Mouse (Mus musculus) hindbrain, embryonic 14.5 days (tissue): ENCODE data around the gene Spag7. TPM values are rescaled to one million over a fixed set of nuclear protein-coding genes. Genes with fewer than 3 reads are reported as not detected.

ENCODE experiments used
- ATAC-seq: fragments of 200-750 bp; cut with Nextera tagmentation; 2 replicates; pipeline ENCODE4 v1.8.0; 2017; ENCODE audit warnings: moderate number of reproducible peaks, mild to moderate bottlenecking, moderate TSS enrichment, moderate library complexity; ENCODE audit not compliant: low FRiP score
- DNase-seq: peaks from one replicate; pipeline ENCODE4 v3.0.0-alpha.2; 2015; ENCODE audit warnings: low spot score
- H3K27ac ChIP-seq: fragments of 300-500 bp; sonication (generic); 2 replicates; pipeline ENCODE4 v1.5.1; 2014; ENCODE audit warnings: mild to moderate bottlenecking, moderate library complexity
- H3K27me3 ChIP-seq: fragments of 300-500 bp; sonication (generic); 2 replicates; pipeline ENCODE4 v1.6.1; 2014; ENCODE audit warnings: mild to moderate bottlenecking, low read length, mixed read lengths; ENCODE audit not compliant: control insufficient read depth, insufficient read depth
- H3K36me3 ChIP-seq: fragments of 300-500 bp; sonication (generic); replicated peaks from 2 replicates; pipeline ENCODE4 v1.6.1; 2014; ENCODE audit not compliant: control insufficient read depth, insufficient read depth
- H3K4me1 ChIP-seq: fragments of 300-500 bp; sonication (generic); replicated peaks from 2 replicates; pipeline ENCODE4 v1.6.1; 2014; ENCODE audit warnings: antibody characterized with exemption, low read length, mixed read lengths; ENCODE audit not compliant: control insufficient read depth, insufficient read depth
- H3K4me2 ChIP-seq: fragments of 300-500 bp; sonication (generic); replicated peaks from 2 replicates; pipeline ENCODE4 v1.6.1; 2014; ENCODE audit warnings: mild to moderate bottlenecking, moderate library complexity
- H3K4me3 ChIP-seq: fragments of 300-500 bp; sonication (generic); replicated peaks from 2 replicates; pipeline ENCODE4 v1.5.1; 2014; ENCODE audit warnings: mild to moderate bottlenecking, low read length
- H3K9ac ChIP-seq: fragments of 300-500 bp; sonication (generic); 2 replicates; pipeline ENCODE4 v1.6.1; 2014
- H3K9me3 ChIP-seq: fragments of 300-500 bp; sonication (generic); 2 replicates; pipeline ENCODE4 v1.6.1; 2016; ENCODE audit warnings: low read length; ENCODE audit not compliant: control insufficient read depth
- WGBS: fragments of 180-500 bp; shearing (Covaris S2); extraction: QIAGEN DNeasy Blood & Tissue Kit; methylation state at CpG from one replicate; pipeline ENCODE4 v1.1.7; 2014; 5-methylcytosine and 5-hydroxymethylcytosine counted together
- polyA plus RNA-seq: library from polyadenylated mRNA; unstranded; fragments of >200 nt; fragmentation: Nextera tagmentation; extraction: Ambion mirVana; gene quantifications from 2 replicates; pipeline ENCODE4 v1.2.1, GENCODE M21; 2014

The Spag7 gene
- polyA plus RNA-seq, 1 experiment from 2014 or later, result 115 TPM

- peak; percentile 58 for ATAC-seq
- Histone ChIP-seq H3K4me1 (peaks cover 29% of the 10 kb centered on the region), H3K9ac (peak overlapping the region; percentile 100), H3K27ac (peak overlapping the region; percentile 96), H3K36me3 (peaks cover 37% of the 10 kb centered on the region), H3K9me3 (no peaks in the 10 kb centered on the region), H3K4me2 (peak overlapping the region; percentile 92), H3K27me3 (no peaks in the 10 kb centered on the region), H3K4me3 (peak overlapping the region; percentile 100)
- 0% methylated on average over 48 of the region's 48 CpGs for WGBS
- DNase-seq, result peak; percentile 82
Measured at GRCm38 (mm10) chr11:70654923-70655570, 14.2 kb downstream of the Spag7 start.

- peak within 1 kb of the TSS; percentile 100 for H3K9ac ChIP-seq
- H3K36me3 ChIP-seq, result peaks cover 38% of the 10 kb centered on the region
- no peaks in the 10 kb centered on the region for H3K27me3 ChIP-seq
- peak within 1 kb of the TSS; percentile 92 for H3K4me2 ChIP-seq
- WGBS, result under 1% methylated on average over 60 of the region's 61 CpGs
- ATAC-seq (peak; percentile 61; the same call in 1 of the 2 replicates), DNase-seq (peak; percentile 73)
- H3K27ac ChIP-seq, result peak within 1 kb of the TSS; percentile 96
- H3K9me3 ChIP-seq, result no peaks in the 10 kb centered on the region
- H3K4me3 ChIP-seq, result peak within 1 kb of the TSS; percentile 100
- H3K4me1 ChIP-seq, result peaks cover 29% of the 10 kb centered on the region
Measured at GRCm38 (mm10) chr11:70654198-70654922, 14.9 kb downstream of the Spag7 start, which contains the start of gene Pfn1. Gene Pfn1, minus strand, starts transcription at chr11:70654644.

- peak overlapping the region; percentile 96 for H3K27ac ChIP-seq
- H3K36me3 ChIP-seq, result peaks cover 44% of the 10 kb centered on the region
- ATAC-seq, result peak; percentile 60
- peak overlapping the region; percentile 92 for H3K4me2 ChIP-seq
- H3K4me3 ChIP-seq, result peak overlapping the region; percentile 100
- DNase-seq, result peak; percentile 63
- no peaks in the 10 kb centered on the region for H3K27me3 ChIP-seq
- no peaks in the 10 kb centered on the region for H3K9me3 ChIP-seq
- peaks cover 31% of the 10 kb centered on the region for H3K4me1 ChIP-seq
- WGBS, result under 1% methylated on average over 59 of the region's 63 CpGs
- peak overlapping the region; percentile 100 for H3K9ac ChIP-seq
Measured at GRCm38 (mm10) chr11:70653345-70654197, 15.6 kb downstream of the Spag7 start.

DNA sequence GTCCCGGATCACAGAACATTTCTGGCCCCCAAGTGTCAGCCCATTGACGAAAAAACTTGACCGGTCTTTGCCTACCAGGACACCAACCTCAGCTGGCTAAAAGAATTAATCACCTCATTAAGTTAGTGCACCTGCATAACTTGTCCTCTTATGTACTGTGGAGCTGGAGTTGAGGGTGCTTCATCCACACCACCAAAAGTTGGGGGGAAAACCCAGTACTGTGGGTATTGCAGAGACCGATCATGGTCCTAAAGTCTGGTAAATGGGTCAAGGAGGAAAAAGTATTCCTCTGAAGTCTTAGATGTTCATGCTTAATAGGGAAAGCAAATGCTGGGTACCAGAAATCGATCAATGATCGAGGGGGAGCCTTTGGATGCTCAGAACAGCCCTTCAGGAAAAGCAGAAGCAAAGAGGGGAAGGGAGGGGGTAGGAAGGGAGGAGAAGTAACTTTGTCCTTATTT, 16.3 kb downstream of the Spag7 start:
- no peaks in the 10 kb centered on the region for H3K27me3 ChIP-seq
- H3K4me1 ChIP-seq, result peaks cover 37% of the 10 kb centered on the region

DNA sequence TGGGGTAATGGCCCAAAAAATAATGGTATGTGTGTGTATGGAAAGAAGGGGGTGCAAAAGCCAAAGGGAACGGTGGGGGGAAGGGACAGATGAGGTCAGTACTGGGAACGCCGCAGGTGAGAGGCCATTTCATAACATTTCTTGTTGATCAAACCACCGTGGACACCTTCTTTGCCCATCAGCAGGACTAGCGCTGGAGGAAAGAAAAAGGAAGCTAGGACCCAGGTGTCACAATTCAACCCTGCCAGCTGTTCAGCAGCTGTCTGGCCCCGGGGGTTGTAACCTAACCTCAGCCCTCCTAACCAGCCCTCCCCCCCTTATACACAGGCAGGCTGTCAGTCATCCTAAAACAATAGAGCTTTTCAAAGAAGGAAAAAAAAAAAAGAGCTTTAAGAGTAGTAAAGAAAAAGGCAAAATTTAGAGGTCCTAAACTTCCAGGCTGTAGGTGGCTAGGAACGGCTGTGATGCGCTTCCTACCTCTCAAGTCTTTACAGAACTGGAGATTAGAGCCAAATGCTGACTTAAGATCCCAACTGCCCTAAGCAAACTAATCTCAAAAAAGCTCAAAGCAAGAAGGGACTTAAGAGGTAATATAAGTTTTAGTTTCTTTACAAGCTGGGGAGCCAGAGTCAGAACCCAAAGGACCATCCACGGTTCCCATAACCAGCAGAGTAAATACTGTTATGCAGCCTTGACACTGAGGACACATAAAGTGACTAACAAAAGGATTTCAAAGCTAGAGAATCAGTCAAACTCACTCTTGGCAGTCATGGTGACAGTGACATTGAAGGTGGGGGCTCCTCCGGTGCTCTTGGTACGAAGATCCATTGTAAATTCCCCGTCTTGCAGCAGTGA, 17.0 kb downstream of the Spag7 start:
- Histone ChIP-seq H3K4me1 (peaks cover 39% of the 10 kb centered on the region), H3K36me3 (peaks cover 48% of the 10 kb centered on the region), H3K9me3 (no peaks in the 10 kb centered on the region), H3K9ac (no peak overlapping the region; the same call in 1 of the 2 replicates), H3K27me3 (no peaks in the 10 kb centered on the region), H3K27ac (no peak overlapping the region), H3K4me3 (peak overlapping the region; percentile 100), H3K4me2 (peak overlapping the region; percentile 92)
- 74% methylated on average over 12 of the region's 12 CpGs for WGBS
- ATAC-seq (no peak), DNase-seq (no peak)

More for the DNA sequence above, 16.3 kb downstream of the Spag7 start:
- Histone ChIP-seq H3K27ac (peak overlapping the region; percentile 96; the same call in 1 of the 2 replicates), H3K9ac (peak overlapping the region; percentile 100), H3K9me3 (no peaks in the 10 kb centered on the region), H3K36me3 (peaks cover 48% of the 10 kb centered on the region), H3K4me3 (peak overlapping the region; percentile 100), H3K4me2 (peak overlapping the region; percentile 92)
- no peak for DNase-seq
- ATAC-seq, result no peak
- WGBS, result 68% methylated on average over 6 of the region's 6 CpGs

DNA sequence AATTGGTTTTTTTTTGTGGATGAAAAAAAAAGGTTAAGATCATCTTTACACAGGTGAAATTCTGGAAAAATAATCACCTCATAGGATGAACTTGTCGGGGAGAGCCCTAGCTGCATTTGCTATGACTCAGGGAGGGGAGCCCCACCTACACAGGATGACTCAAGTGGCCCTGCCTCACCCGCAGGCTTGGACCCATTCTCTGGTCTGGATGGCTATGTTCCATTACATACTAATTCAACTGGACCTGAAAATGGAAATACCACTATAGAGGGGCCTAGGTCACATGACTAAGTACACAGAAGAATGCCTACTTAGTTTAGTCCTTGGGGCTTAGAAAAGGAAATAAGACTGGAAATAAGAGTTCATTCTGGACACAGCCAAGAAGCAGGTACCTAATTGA, 17.8 kb downstream of the Spag7 start:
- peaks cover 33% of the 10 kb centered on the region for H3K4me1 ChIP-seq

DNA sequence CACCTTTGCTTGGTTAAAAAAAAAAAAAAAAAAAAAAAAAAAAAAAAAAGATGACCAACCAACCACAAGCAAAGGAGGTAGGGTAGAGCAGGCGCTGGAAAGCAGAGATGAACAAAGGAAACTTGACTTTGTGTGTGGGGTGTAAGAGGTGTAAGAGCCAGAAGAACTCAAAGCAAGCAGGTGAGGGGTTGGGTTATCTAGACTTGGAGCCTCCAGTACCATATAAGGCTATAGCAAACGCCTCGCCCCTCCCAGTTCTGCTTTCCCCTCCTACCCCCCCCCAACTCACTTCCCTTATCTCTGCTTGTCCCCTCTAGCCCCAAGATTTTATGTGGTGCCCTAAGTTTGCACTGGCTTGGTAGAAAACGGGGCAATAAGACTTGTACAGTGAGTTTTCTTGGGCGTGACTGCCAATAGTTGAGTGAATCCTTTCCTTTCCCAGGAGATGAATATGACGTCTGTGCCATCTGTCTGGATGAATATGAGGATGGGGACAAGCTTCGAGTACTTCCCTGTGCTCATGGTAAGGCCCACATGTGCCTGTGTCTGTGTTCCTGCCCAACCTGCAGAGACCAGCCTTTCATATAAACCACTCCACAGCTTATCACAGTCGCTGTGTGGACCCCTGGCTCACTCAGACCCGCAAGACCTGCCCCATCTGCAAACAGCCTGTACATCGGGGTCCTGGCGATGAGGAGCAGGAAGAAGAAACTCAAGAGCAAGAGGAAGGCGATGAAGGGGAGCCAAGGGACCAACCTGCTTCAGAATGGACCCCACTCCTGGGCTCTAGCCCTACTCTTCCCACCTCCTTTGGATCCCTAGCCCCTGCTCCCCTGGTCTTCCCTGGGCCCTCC, 18.7 kb downstream of the Spag7 start:
- no peak for DNase-seq
- Histone ChIP-seq H3K4me1 (peaks cover 33% of the 10 kb centered on the region), H3K27ac (no peak overlapping the region), H3K4me2 (no peak overlapping the region), H3K27me3 (no peaks in the 10 kb centered on the region), H3K9me3 (no peaks in the 10 kb centered on the region), H3K9ac (no peak overlapping the region), H3K36me3 (peaks cover 49% of the 10 kb centered on the region), H3K4me3 (no peak overlapping the region)
- ATAC-seq, result no peak
- WGBS, result 86% methylated on average over 12 of the region's 12 CpGs

More for the DNA sequence above, 17.8 kb downstream of the Spag7 start:
- Histone ChIP-seq H3K4me2 (0 out of 2 replicates have a peak overlapping the region, but pooled peaks have one; percentile 2), H3K27me3 (no peaks in the 10 kb centered on the region), H3K27ac (no peak overlapping the region), H3K9ac (no peak overlapping the region), H3K36me3 (peaks cover 48% of the 10 kb centered on the region), H3K9me3 (no peaks in the 10 kb centered on the region), H3K4me3 (0 out of 2 replicates have a peak overlapping the region, but pooled peaks have one; percentile 3)
- DNase-seq (no peak), ATAC-seq (no peak)
- WGBS, result 84% methylated on average over 2 of the region's 2 CpGs
